Comparison of ENCODE assay signal across 33 mouse cellular contexts in genomic region chr6:49023315-49023714, GRCm38 (mm10). TPM values are rescaled to one million over a fixed set of nuclear protein-coding genes. Genes with fewer than 3 reads are reported as not detected.
DNase-seq lines count a peak whose midpoint lies in the region; ATAC-seq and TF ChIP-seq lines count a peak whose summit lies in the region.
"Had no signal": no experiment of that assay in that cellular context is flagged by ENCODE, and none has a peak within 500 bp of the region (broad histone marks: within the 10 kb centered on the region; RNA-seq: fewer than 3 reads in every experiment).

No protein-coding gene starts in this region.

- ATAC-seq in kidney, embryonic 15.5 days (replicated peaks; ENCODE audit: low FRiP score): no peak
- ATAC-seq: forebrain, embryonic 14.5 days; forebrain, postnatal 0 days; intestine, postnatal 0 days had no signal

- DNase-seq in ES-CJ7 (ENCODE audit: low read depth, low spot score): peak; percentile 25
- no peak for DNase-seq in layer of hippocampus, postnatal 10 days (ENCODE audit: low spot score in 2 of 2)
- DNase-seq in adrenal gland, adult 2 months: no peak
- DNase-seq: adrenal gland, adult 8-10 months; adrenal gland, postnatal 25 days; cerebellum, adult 11 months; cerebellum, adult 2 months; cerebellum, adult 9-11 months; cerebellum, postnatal 25 days; forebrain, postnatal 0 days; gastrocnemius, adult 2 months; gastrocnemius, postnatal 14 days; heart, adult 18-20 months; heart, postnatal 14 days; heart, postnatal 4 days had no signal

- no peak overlapping the region for H3K4me2 ChIP-seq in kidney, embryonic 15.5 days
- H3K4me2 ChIP-seq: embryonic facial prominence, embryonic 12.5 days; embryonic facial prominence, embryonic 15.5 days; heart, embryonic 13.5 days; hindbrain, embryonic 15.5 days had no signal

- no peaks in the 10 kb centered on the region for H3K36me3 ChIP-seq in C2C12 (ENCODE audit: control insufficient read depth, insufficient read depth)
- H3K36me3 ChIP-seq in kidney, embryonic 15.5 days: no peaks in the 10 kb centered on the region
- H3K36me3 ChIP-seq: embryonic facial prominence, embryonic 12.5 days; embryonic facial prominence, embryonic 15.5 days; heart, embryonic 10.5 days; heart, embryonic 13.5 days; hindbrain, embryonic 15.5 days had no signal

- H3K79me3 ChIP-seq in C2C12 (ENCODE audit: low read depth): no peaks in the 10 kb centered on the region

- H3K9ac ChIP-seq in kidney, embryonic 15.5 days: no peak overlapping the region
- H3K9ac ChIP-seq: embryonic facial prominence, embryonic 12.5 days; embryonic facial prominence, embryonic 15.5 days; forebrain, postnatal 0 days; heart, embryonic 13.5 days; hindbrain, embryonic 15.5 days had no signal

- H3K9me3 ChIP-seq in kidney, embryonic 15.5 days (replicated peaks): no peaks in the 10 kb centered on the region
- H3K9me3 ChIP-seq: embryonic facial prominence, embryonic 12.5 days; embryonic facial prominence, embryonic 15.5 days; heart, embryonic 10.5 days; heart, embryonic 13.5 days; hindbrain, embryonic 15.5 days had no signal

- no peak overlapping the region for H3ac ChIP-seq in C2C12 (ENCODE audit: control insufficient read depth, insufficient read length, low read depth)

- TF ChIP-seq POLR2A in bone marrow macrophage, adult 2 months (IDR thresholded peaks at IDR 0.05; ENCODE audit: borderline replicate concordance, low read depth, low read length): no peak

- WGBS in kidney, embryonic 15.5 days: 77% methylated on average over 10 of the region's 10 CpGs

- H3K79me2 ChIP-seq in C2C12 (ENCODE audit: control insufficient read depth, insufficient read depth): no peaks in the 10 kb centered on the region

- H3K4me3 ChIP-seq in C2C12 (ENCODE audit: insufficient read depth, poor library complexity, severe bottlenecking): no peak overlapping the region
- no peak overlapping the region for H3K4me3 ChIP-seq in bone marrow macrophage, adult 2 months (ENCODE audit: insufficient read depth, low read length)
- no peak overlapping the region for H3K4me3 ChIP-seq in kidney, embryonic 15.5 days (replicated peaks)
- H3K4me3 ChIP-seq: embryonic facial prominence, embryonic 12.5 days; embryonic facial prominence, embryonic 15.5 days; gastrocnemius, adult 2 months; heart, embryonic 10.5 days; heart, embryonic 13.5 days; hindbrain, embryonic 15.5 days had no signal

- H3K27ac ChIP-seq in bone marrow macrophage, adult 2 months (ENCODE audit: insufficient read depth, low read depth, low read length): peak overlapping the region; percentile 81
- no peak overlapping the region for H3K27ac ChIP-seq in kidney, embryonic 15.5 days
- H3K27ac ChIP-seq: embryonic facial prominence, embryonic 12.5 days; embryonic facial prominence, embryonic 15.5 days; gastrocnemius, adult 2 months; heart, embryonic 10.5 days; heart, embryonic 13.5 days; hindbrain, embryonic 15.5 days had no signal

- no peak for TF ChIP-seq CTCF in C2C12 (IDR thresholded peaks at IDR 0.05; ENCODE audit: control insufficient read depth, insufficient read depth, insufficient read length)
- no peak for TF ChIP-seq CTCF in bone marrow macrophage, adult 2 months (IDR thresholded peaks at IDR 0.05; ENCODE audit: low read depth, low read length)

- no peaks in the 10 kb centered on the region for H3K27me3 ChIP-seq in C2C12 (ENCODE audit: control insufficient read depth, insufficient read depth, insufficient read length)
- H3K27me3 ChIP-seq in kidney, embryonic 15.5 days: no peaks in the 10 kb centered on the region
- H3K27me3 ChIP-seq: embryonic facial prominence, embryonic 12.5 days; embryonic facial prominence, embryonic 15.5 days; heart, embryonic 13.5 days; hindbrain, embryonic 15.5 days had no signal

- H3K4me1 ChIP-seq in bone marrow macrophage, adult 2 months (ENCODE audit: control insufficient read depth, insufficient read depth, low read length): peaks cover 85% of the 10 kb centered on the region
- no peaks in the 10 kb centered on the region for H3K4me1 ChIP-seq in kidney, embryonic 15.5 days
- H3K4me1 ChIP-seq: embryonic facial prominence, embryonic 12.5 days; embryonic facial prominence, embryonic 15.5 days; heart, embryonic 13.5 days; hindbrain, embryonic 15.5 days had no signal

TF ChIP-seq in C2C12, 6 proteins besides CTCF, POLR2A, EP300 and RAD21:
- TF ChIP-seq FOSL1 (IDR thresholded peaks at IDR 0.05; ENCODE audit: insufficient read depth, low read length, poor library complexity, severe bottlenecking) (no peak), USF1 (IDR thresholded peaks at IDR 0.05; ENCODE audit: low read depth) (peak; percentile 10)

RNA-seq across cellular contexts. Expression of gene Gpnmb, which starts 13.0 kb away (rescaled TPM):
- polyA plus RNA-seq in C2C12 (2012; fragmentation: generic; extraction: Trizol): 0.88 TPM
- polyA plus RNA-seq in bone marrow macrophage, adult 2 months (2012; ENCODE audit: insufficient read depth, insufficient read length, missing spikeins): 3,378 and 3,910 TPM in 2 replicates
- 0.38 and 1.1 TPM in 2 replicates for polyA plus RNA-seq in kidney, embryonic 15.5 days (2015; fragmentation: Nextera tagmentation; extraction: Ambion mirVana)
- under 1 TPM; 0.53 to 0.58 TPM for total RNA-seq in layer of hippocampus, postnatal 10 days (2021)
- total RNA-seq in adrenal gland, adult 2 months (2021): under 1 TPM; 0.79 to 0.86 TPM
- polyA plus RNA-seq in adrenal gland, adult 2 months (2012; rRNA removed): 0.65 and 1.3 TPM in 2 replicates

RNA-seq across cellular contexts. Expression of gene Svs1, which starts 36.7 kb away (rescaled TPM):
- not detected for polyA plus RNA-seq in C2C12 (2012; fragmentation: generic; extraction: Trizol)
- polyA plus RNA-seq in bone marrow macrophage, adult 2 months (2012; ENCODE audit: insufficient read depth, insufficient read length, missing spikeins): not detected in 2 replicates
- polyA plus RNA-seq in kidney, embryonic 15.5 days (2015; fragmentation: Nextera tagmentation; extraction: Ambion mirVana): not detected in 2 replicates
- not detected for total RNA-seq in layer of hippocampus, postnatal 10 days (2021)
- not detected for total RNA-seq in adrenal gland, adult 2 months (2021)
- not detected in 2 replicates for polyA plus RNA-seq in adrenal gland, adult 2 months (2012; rRNA removed)
- total RNA-seq: common myeloid progenitor, adult 5-6 weeks; ES-E14; forebrain, postnatal 0 days; gastrocnemius, adult 2 months; gastrocnemius, postnatal 14 days; gastrocnemius, postnatal 4 days; heart, adult 18-20 months; heart, postnatal 14 days; heart, postnatal 4 days had no signal
- polyA plus RNA-seq: cerebellum, adult 2 months; embryonic facial prominence, embryonic 12.5 days; embryonic facial prominence, embryonic 15.5 days; forebrain, embryonic 11.5 days; forebrain, embryonic 14.5 days; forebrain, postnatal 0 days; frontal cortex, adult 2 months; heart, embryonic 10.5 days; heart, embryonic 13.5 days; heart, embryonic 16.5 days; hindbrain, embryonic 11.5 days; hindbrain, embryonic 15.5 days; intestine, embryonic 14.5 days; intestine, postnatal 0 days had no signal

RNA-seq across cellular contexts. Expression of gene Doxl2, which starts 48.6 kb away (rescaled TPM):
- not detected for polyA plus RNA-seq in C2C12 (2012; fragmentation: generic; extraction: Trizol)
- polyA plus RNA-seq in bone marrow macrophage, adult 2 months (2012; ENCODE audit: insufficient read depth, insufficient read length, missing spikeins): not detected in 2 replicates
- not detected in 2 replicates for polyA plus RNA-seq in kidney, embryonic 15.5 days (2015; fragmentation: Nextera tagmentation; extraction: Ambion mirVana)
- not detected for total RNA-seq in layer of hippocampus, postnatal 10 days (2021)
- total RNA-seq in adrenal gland, adult 2 months (2021): not detected
- not detected in 2 replicates for polyA plus RNA-seq in adrenal gland, adult 2 months (2012; rRNA removed)
- total RNA-seq: adrenal gland, postnatal 25 days; common myeloid progenitor, adult 5-6 weeks; forebrain, postnatal 0 days; gastrocnemius, adult 2 months; gastrocnemius, postnatal 14 days; gastrocnemius, postnatal 4 days; heart, adult 18-20 months; heart, postnatal 14 days; heart, postnatal 4 days had no signal
- polyA plus RNA-seq: cerebellum, adult 2 months; embryonic facial prominence, embryonic 12.5 days; embryonic facial prominence, embryonic 15.5 days; forebrain, embryonic 11.5 days; forebrain, embryonic 14.5 days; forebrain, postnatal 0 days; frontal cortex, adult 2 months; heart, embryonic 10.5 days; heart, embryonic 13.5 days; heart, embryonic 16.5 days; hindbrain, embryonic 11.5 days; hindbrain, embryonic 15.5 days; intestine, embryonic 14.5 days; intestine, postnatal 0 days had no signal

RNA-seq across cellular contexts. Expression of gene Malsu1, which starts 50.3 kb away (rescaled TPM):
- 19.3 TPM for polyA plus RNA-seq in C2C12 (2012; fragmentation: generic; extraction: Trizol)
- 27.5 and 33.2 TPM in 2 replicates for polyA plus RNA-seq in bone marrow macrophage, adult 2 months (2012; ENCODE audit: insufficient read depth, insufficient read length, missing spikeins)
- polyA plus RNA-seq in kidney, embryonic 15.5 days (2015; fragmentation: Nextera tagmentation; extraction: Ambion mirVana): 77.6 and 79.6 TPM in 2 replicates
- total RNA-seq in layer of hippocampus, postnatal 10 days (2021): 10 to 100 TPM; 24.5 to 34.2 TPM
- total RNA-seq in adrenal gland, adult 2 months (2021): 10 to 100 TPM; 35.4 to 42.3 TPM
- 30.6 and 55.1 TPM in 2 replicates for polyA plus RNA-seq in adrenal gland, adult 2 months (2012; rRNA removed)

Comparison
In these comparisons a context has a peak if more than half of its experiments do, and no peak if none do; other contexts are left out.
1. RNA of gene Gpnmb, which starts 13.0 kb away (polyA plus RNA-seq): 3,378 to 3,910 TPM in bone marrow macrophage, adult 2 months; 0.65 to 1.3 TPM in adrenal gland, adult 2 months, 0.88 TPM in C2C12 (single experiment) and 0.38 to 1.1 TPM in kidney, embryonic 15.5 days; every median in the first group is over 1,000 times any median in the second.